Mouse (Mus musculus) gastrocnemius, adult 18-20 months (tissue): ENCODE measurements around the gene Atxn7l2. TPM values are rescaled to one million over a fixed set of nuclear protein-coding genes. Genes with fewer than 3 reads are reported as not detected.
"Not testable (repeated sequence)": the region's sequence is repeated elsewhere in the genome, so short reads cannot be mapped to it uniquely, and the experiment has no call there.

Experiments used
- DNase-seq: peaks from one replicate; pipeline ENCODE4 v3.0.0; 2021; ENCODE audit warnings: low spot score
- long read RNA-seq, 2 experiments: library from polyadenylated mRNA; stranded (forward); transcript quantifications; one replicate each; pipeline ENCODE4 v2.0.0; 2021
- total RNA-seq, 2 experiments: library from RNA; stranded (reverse); gene quantifications; 2 replicates each; pipeline ENCODE4 v1.2.3; 2021

Atxn7l2 gene
- total RNA-seq, result 1 to 10 TPM; 5.9 to 6.2 TPM
- long read RNA-seq, experiment 1, transcript Atxn7l2-203 (11 exons, 2,387 nt), result major isoform, 8 of 15 reads
- long read RNA-seq, experiment 1, partial matches to known transcripts, result 1 of 15 reads
- long read RNA-seq, experiment 1, other reads (novel, unspliced or antisense), result 3 of 15 reads
- long read RNA-seq, experiment 2, transcript Atxn7l2-203 (11 exons, 2,387 nt), result major isoform, 8 of 17 reads
- long read RNA-seq, experiment 2, partial matches to known transcripts, result 5 of 17 reads
- long read RNA-seq, experiment 2, other reads (novel, unspliced or antisense), result 3 of 17 reads

DNA sequence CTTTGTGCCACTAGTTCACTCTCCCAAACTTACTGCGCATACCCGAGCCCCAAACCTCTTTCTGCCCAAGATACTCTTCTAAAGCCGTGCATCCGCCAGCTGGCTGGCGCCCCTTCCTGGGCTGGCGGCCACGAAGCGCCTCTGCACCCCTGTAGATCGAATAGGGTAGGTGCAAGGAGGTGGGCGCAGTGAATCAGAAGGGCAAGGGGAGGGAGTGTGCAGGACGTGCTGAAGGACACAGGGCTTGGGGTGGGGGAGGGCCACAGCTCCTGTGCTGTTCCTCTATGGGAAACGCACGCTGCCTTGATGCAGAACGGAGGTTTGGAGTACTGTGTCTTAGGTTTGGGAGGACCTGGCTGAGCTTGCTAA lies at the start of gene Atxn7l2:
Gene Atxn7l2, minus strand, starts transcription at position 164 of the 369 bp plus-strand sequence.
- peak; percentile 62 for DNase-seq

GRCm38 (mm10) chr3:108259319-108259718 lies 48.6 kb upstream of the Atxn7l2 start:
- DNase-seq, result no peak

DNA sequence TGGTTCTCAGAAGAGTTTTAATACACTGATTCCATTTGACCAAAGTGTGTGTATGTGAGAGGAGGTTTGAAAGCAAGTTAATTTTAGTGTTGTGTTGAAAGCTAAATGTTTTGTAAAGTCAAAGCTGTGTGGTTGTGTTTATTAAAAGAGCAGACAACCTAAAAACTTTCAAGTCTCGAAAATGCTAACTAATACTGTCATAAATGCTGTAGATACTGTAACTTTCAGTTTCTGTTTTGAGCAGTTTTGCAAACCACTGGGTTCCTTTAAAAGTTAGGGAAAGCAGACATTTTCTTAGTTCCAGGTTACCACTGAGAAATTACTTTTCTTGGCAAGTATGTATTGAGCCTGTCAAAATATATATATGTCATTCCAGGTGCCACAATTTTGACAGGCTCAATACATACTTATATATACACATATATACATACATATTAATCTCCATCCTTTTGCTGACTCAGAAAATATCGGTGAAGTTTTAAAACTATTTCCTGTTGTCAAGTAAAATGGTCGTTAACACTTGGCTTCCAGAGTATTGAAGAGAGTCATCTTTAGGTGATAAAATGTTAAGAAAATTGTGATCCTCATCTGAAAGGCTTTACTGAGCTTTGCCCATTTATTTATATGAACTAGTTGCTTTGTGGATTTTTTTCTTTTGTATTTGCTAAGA lies 47.2 kb upstream of the Atxn7l2 start:
- no peak for DNase-seq

DNA sequence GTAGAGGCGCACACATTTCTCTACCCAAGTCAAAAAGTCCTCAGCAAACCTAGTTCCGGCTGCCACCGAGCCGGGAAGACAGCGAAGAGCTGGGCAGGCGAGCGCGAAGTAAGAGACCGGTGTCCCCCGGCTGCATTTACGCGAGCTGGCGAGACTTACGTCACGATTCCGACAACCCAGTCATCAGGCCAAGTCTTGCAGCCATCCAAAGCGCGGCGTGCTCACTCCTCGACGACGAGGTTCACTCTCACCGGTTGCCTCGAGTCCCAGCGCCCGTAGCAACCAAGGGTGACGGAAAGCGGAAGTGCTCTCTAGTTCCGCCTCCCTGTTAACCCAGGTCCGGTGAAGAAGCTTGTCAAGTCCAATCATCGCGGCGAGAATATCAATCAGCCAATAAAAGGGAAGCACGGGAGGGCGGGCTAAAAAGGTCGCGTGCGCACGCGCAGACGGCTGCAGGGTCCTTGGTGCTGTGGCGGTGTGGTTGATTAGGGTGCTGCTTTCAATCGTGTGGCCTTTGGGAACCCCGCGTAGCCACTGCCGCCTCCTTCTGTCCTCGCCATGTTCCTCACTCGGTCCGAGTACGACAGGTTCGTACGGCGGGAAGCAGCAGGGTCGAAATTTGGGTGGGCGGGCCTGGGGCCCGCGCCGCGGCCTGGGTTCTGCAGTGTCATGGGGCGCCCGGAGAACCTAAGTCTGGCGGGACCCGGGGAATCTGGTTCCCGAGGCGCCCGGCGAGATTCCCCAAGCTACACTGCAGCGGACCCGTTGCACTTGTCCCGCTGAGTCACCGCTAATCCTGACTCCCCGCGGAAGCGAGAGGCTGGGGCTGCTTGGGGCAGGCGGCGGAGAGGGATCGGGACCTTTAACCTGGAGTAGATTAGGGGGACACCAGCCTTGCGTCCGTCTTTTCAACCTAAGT lies 46.2 kb upstream of the Atxn7l2 start, which contains the start of gene Psma5:
Gene Psma5, plus strand, starts transcription at position 208 of the 919 bp plus-strand sequence.
- peak; percentile 95 for DNase-seq

GRCm38 (mm10) chr3:108246857-108247256 lies 36.1 kb upstream of the Atxn7l2 start:
- no peak for DNase-seq

GRCm38 (mm10) chr3:108241243-108241839 lies 30.6 kb upstream of the Atxn7l2 start:
- no peak for DNase-seq

- not testable (repeated sequence) for DNase-seq
These were observed 26.9 kb upstream of the Atxn7l2 start for GRCm38 (mm10) chr3:108237474-108238102.

- no peak for DNase-seq
These were observed 20.9 kb upstream of the Atxn7l2 start for GRCm38 (mm10) chr3:108231646-108232045.

GRCm38 (mm10) chr3:108227521-108227920 lies 16.8 kb upstream of the Atxn7l2 start:
- DNase-seq, result no peak

- DNase-seq, result peak; percentile 84
These were observed 16.0 kb upstream of the Atxn7l2 start, which contains the start of gene Sypl2 for GRCm38 (mm10) chr3:108226558-108227350. Sypl2 (minus strand) TSS chr3:108226648.

DNA sequence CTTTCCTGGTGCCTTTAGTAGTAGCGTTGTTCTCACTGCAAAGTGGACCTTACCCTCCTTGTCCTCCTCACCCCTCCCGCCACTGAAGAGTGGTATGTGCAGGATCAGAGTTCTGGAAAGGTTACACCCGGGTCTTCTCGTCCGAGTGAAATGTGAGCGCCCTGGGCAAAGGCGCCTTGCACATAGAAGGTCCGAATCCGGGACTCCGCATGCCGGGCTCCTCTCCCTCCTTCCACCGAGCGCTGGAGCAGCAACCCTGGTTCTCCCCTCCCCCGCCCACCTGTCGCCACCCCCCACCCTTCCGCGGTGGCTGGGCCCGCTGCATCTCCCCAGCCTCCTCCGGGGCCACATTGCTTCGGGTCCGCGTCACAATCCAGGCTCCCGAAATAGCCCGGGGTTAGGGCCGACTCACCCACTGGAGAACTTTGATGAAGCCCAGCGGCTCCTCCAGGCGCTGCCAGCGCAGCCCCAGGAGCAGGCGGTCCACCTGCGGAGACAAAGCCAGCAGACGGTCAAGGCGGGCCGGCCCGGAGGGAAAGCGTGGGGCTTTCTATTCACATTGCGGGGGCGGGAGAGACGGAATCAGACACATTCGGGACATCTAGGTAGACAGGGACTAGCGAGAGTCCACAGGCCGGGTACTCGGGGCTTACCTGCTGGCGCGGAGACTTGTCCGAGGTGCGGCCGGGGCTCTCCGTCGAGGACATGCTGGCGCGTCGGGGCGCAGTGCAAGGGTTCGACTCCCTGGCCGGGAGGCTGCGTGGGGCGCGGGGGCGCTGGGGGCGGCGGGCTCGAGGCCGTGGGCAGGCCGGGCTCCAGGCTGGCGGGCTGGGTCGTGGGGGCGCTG lies 15.2 kb upstream of the Atxn7l2 start:
- peak; percentile 85 for DNase-seq

DNA sequence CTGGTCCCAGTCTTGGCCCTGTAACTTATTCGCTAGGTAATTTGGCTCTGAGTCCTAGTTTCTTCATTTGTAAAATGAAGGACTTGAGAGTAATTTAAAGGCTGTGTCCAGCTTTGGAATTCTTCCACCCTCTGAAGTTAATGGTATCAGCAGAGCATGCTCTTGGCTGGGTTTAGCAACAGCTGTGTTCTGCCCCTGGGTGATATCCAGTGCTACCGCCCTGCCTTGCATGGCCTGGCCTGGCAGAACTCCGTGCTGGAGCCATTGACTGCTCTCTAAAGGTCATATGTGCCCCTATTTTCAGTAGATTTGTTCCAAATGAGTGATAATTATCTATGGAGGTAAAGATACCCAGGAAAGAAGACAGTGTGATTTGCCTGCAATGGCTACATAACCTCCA lies 9.9 kb upstream of the Atxn7l2 start:
- peak; percentile 74 for DNase-seq

GRCm38 (mm10) chr3:108214734-108215133 lies 4.0 kb upstream of the Atxn7l2 start:
- no peak for DNase-seq

DNA sequence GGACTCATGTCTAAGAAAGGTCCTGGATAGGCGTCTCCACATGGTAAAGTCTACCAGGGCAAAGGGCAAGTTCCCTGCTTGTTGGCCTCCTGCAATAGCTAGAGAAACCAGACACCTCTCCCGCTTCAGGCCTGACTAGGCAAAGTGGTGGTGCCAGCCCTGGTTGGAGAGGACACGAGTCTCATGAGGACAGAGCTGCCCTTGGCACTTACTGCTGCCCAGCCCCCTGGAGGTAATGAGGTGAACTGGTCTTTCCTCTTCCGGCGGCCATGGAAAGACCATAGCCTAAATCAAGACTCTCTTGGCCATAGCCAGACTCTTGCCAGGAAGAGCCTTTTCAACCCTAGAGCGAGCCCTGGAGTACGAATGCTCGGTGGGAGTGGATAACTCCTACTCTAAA lies 1.7 kb upstream of the Atxn7l2 start:
- DNase-seq, result peak; percentile 87

DNA sequence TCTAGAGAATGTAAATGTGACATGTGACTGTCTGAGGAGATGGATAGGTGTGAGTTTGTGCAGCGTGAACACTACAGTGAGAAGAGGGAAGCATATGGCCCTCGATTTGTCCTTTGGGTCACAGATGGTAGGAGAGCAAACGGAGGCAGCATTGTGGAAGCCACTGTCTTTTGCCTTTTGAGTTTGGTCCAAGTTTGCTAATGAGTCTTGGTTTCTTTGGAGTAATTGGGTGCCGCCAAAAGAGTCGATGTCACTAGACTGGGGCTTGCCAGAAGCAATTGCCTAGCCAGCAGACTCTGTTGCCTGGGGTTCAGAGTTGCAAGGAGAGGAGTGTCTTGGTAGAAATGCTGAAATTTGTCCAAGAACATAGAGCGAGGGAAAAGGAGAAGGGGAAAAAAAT lies 1.1 kb upstream of the Atxn7l2 start:
- DNase-seq, result no peak

DNA sequence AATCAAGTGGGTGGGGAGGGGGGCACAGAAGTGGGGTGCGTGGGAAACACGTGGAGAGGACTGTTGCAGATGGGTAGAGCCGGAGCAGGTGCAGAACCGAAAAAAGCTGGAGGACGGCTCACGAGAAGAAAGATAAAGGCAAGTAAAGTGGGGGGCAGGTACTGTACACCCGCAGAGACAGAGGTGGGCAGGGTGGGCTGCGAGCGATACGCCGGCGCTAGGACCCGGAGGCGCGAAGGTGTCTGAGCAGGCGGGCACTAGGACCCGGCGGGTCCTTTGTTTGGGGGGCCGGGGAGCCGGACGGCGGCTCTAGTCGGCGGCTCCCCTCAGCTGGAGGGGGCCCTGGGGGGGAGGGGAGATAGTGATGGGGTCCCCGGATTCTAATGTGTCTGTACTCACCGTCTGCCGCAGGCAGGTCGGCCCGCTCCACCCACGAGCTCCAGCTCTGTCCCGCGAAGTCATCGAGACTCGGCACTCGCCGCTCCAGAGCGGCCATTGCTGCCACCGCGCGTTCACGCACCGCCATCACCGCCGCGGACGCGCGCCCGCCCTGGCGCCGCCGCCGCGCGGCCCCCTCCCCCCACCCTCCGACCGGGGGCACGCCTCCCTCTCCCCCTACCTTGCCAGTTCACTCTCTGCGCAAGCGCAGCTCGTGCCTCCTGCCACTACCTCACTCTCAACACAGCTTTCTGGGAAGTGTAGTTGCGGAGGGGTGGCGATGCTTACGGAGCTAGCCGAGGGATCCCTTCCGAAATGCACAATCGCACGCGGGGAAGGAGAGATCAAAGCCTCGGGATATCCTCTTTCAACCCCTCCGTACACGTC lies 576 bp downstream of the Atxn7l2 start:
- DNase-seq, result peak; percentile 94

DNA sequence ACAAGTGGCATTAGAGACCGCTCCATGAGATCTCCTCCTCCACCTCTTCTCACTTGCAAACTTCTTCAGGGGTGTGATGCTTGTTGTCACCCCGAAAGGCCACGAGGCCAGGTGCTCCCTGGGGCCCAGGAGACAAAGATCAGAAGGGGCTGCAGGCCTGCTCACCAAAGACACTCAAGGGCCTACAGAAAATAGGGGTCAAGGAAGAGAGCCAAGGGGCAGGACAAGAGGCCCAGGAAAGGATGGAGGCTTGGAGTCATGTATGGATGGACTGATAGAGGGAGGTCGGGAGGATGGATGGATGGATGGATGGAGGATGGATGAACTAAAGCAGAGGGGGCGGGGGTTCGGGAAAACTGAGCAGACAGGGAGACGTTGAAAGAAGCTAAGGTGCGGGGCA lies 1.2 kb downstream of the Atxn7l2 start:
- DNase-seq, result no peak

DNA sequence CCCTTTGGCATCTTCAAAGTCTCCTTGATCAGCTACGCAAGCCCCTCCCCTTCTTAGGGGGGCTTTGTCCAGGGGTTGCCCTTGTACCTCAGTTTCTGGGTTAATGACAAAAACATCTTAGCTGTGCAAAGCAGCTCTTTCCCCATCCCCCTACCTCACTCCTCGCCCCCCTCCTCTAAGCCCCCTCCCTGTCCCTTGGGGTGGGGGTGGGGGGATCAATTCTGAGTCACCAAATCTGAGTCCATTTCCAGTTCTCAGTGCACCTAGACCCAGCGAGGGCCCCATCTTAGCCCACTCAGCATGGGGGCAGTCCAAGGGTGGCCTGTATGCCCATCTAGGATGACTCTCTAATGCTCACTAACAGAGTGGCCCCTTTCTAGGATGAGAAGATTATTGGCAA lies 1.7 kb downstream of the Atxn7l2 start:
- no peak for DNase-seq
